Mouse (Mus musculus): Measurements from ENCODE around the gene Ccdc162.
"Not testable (repeated sequence)": the region's sequence is repeated elsewhere in the genome, so short reads cannot be mapped to it uniquely, and the experiment has no call there.

Gene Ccdc162

GRCm38 (mm10) chr10:41697040-41697439 lies 19.4 kb downstream of the Ccdc162 start:
- DNase-seq (ENCODE audit: low spot score in 2 of 2), result no peak

- no peak for DNase-seq (ENCODE audit: low spot score in 2 of 2)
Measured at GRCm38 (mm10) chr10:41690978-41691377, 25.5 kb downstream of the Ccdc162 start.

GRCm38 (mm10) chr10:41689941-41690887 lies 26.2 kb downstream of the Ccdc162 start:
- peak; percentile 70 to 78 for DNase-seq (ENCODE audit: low spot score in 2 of 2)

- DNase-seq (ENCODE audit: low spot score in 2 of 2), result no peak
Measured at GRCm38 (mm10) chr10:41684548-41684996, 31.9 kb downstream of the Ccdc162 start.

GRCm38 (mm10) chr10:41682546-41683393 lies 33.7 kb downstream of the Ccdc162 start:
- peak; percentile 93 to 94 for DNase-seq (ENCODE audit: low spot score in 2 of 2)

GRCm38 (mm10) chr10:41678746-41679360 lies 37.6 kb downstream of the Ccdc162 start:
- DNase-seq (ENCODE audit: low spot score in 2 of 2), result peak; percentile 68 to 70

- DNase-seq (ENCODE audit: low spot score in 2 of 2), result no peak
Measured at GRCm38 (mm10) chr10:41677396-41677795, 39.0 kb downstream of the Ccdc162 start.

- DNase-seq (ENCODE audit: low spot score in 2 of 2), result no peak
Measured at GRCm38 (mm10) chr10:41676661-41677061, 39.8 kb downstream of the Ccdc162 start.

- DNase-seq (ENCODE audit: low spot score in 2 of 2), result no peak
Measured at GRCm38 (mm10) chr10:41675842-41676571, 40.4 kb downstream of the Ccdc162 start.

GRCm38 (mm10) chr10:41675243-41675642 lies 41.2 kb downstream of the Ccdc162 start:
- no peak for DNase-seq (ENCODE audit: low spot score in 2 of 2)

GRCm38 (mm10) chr10:41674362-41674761 lies 42.1 kb downstream of the Ccdc162 start:
- no peak for DNase-seq (ENCODE audit: low spot score in 2 of 2)

- DNase-seq (ENCODE audit: low spot score in 2 of 2), result no peak
Measured at GRCm38 (mm10) chr10:41670196-41670595, 46.2 kb downstream of the Ccdc162 start.

- no peak for DNase-seq (ENCODE audit: low spot score in 2 of 2)
Measured at GRCm38 (mm10) chr10:41665498-41665897, 50.9 kb downstream of the Ccdc162 start.

- not testable (repeated sequence) for DNase-seq (ENCODE audit: low spot score in 2 of 2)
Measured at GRCm38 (mm10) chr10:41659671-41660070, 56.8 kb downstream of the Ccdc162 start.

- not testable (repeated sequence) for DNase-seq (ENCODE audit: low spot score in 2 of 2)
Measured at GRCm38 (mm10) chr10:41655684-41656083, 60.8 kb downstream of the Ccdc162 start.

GRCm38 (mm10) chr10:41652988-41653387 lies 63.4 kb downstream of the Ccdc162 start:
- DNase-seq (ENCODE audit: low spot score in 2 of 2), result no peak

GRCm38 (mm10) chr10:41652094-41652775 lies 64.2 kb downstream of the Ccdc162 start:
- DNase-seq (ENCODE audit: low spot score in 2 of 2), result no peak

GRCm38 (mm10) chr10:41651532-41651931 lies 64.9 kb downstream of the Ccdc162 start:
- no peak for DNase-seq (ENCODE audit: low spot score in 2 of 2)

- no peak for DNase-seq (ENCODE audit: low spot score in 2 of 2)
Measured at GRCm38 (mm10) chr10:41649186-41649585, 67.2 kb downstream of the Ccdc162 start.

GRCm38 (mm10) chr10:41638776-41639175 lies 77.7 kb downstream of the Ccdc162 start:
- DNase-seq (ENCODE audit: low spot score in 2 of 2), result no peak

Data from right cerebral cortex, adult 2 months (tissue).